Mouse (Mus musculus) kidney, postnatal 10 days (tissue): ENCODE measurements around the gene Cab39l.
"Not testable (repeated sequence)": the region's sequence is repeated elsewhere in the genome, so short reads cannot be mapped to it uniquely, and the experiment has no call there.

Experiments
- DNase-seq: peaks from one replicate; pipeline ENCODE4 v3.0.0; 2021; ENCODE audit warnings: mixed read lengths

Gene Cab39l

DNA sequence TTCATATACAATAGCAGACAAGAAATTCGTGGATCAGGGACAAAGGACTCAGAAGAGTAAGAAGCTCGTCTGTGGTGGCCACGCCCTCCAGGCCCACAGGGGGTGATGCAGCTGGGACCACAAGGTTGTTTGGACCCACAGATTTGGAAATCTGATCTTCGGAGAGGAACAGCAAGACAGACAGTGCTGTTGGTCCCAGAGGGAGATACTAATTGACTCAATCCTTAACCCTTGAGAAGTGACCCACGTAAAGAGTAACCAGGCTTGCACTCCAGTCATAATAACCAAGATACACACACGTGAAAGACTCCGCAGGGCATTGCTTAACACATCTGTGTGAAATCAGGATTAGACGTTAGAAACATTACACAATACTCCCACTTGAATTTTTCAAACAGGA, 151.1 kb downstream of the Cab39l start:
- no peak for DNase-seq

DNA sequence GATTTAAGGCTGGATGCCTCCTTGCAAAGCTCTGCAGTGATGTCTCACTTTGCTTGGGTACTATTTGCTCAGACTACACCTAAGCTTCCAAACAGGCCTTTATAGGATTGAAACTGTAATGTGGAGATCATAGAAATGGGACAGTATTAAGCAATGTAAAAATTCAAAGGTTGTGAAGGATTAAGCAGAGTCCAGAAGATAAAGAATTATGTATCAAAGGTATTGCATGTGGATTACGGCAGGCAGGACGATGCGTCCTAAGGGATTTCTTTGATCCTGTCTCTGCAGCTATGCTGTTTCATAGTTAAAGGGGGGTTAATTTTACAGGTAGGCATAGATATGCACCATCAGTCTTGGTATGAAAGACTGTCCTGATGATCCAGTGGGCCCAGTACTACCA, 151.8 kb downstream of the Cab39l start:
- DNase-seq = no peak

DNA sequence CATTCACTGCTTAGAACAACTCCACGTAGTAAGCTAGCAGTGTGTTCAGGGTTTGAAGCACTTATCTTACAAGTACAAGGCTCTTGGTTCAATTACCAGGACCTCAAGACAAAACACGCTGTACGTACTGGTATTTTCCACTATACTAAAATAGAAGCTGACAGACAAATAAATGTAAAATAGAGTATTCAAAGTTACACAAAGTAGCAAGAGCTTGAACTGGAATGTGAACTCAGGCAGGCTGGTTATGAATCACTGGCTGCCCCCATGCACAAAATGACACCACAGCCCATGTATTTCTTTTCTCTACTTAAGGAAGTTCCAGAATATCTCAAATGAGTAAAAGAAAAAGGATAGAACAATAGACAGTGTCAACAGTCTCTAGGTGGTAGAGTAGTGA, 154.2 kb downstream of the Cab39l start:
- DNase-seq = no peak

DNA sequence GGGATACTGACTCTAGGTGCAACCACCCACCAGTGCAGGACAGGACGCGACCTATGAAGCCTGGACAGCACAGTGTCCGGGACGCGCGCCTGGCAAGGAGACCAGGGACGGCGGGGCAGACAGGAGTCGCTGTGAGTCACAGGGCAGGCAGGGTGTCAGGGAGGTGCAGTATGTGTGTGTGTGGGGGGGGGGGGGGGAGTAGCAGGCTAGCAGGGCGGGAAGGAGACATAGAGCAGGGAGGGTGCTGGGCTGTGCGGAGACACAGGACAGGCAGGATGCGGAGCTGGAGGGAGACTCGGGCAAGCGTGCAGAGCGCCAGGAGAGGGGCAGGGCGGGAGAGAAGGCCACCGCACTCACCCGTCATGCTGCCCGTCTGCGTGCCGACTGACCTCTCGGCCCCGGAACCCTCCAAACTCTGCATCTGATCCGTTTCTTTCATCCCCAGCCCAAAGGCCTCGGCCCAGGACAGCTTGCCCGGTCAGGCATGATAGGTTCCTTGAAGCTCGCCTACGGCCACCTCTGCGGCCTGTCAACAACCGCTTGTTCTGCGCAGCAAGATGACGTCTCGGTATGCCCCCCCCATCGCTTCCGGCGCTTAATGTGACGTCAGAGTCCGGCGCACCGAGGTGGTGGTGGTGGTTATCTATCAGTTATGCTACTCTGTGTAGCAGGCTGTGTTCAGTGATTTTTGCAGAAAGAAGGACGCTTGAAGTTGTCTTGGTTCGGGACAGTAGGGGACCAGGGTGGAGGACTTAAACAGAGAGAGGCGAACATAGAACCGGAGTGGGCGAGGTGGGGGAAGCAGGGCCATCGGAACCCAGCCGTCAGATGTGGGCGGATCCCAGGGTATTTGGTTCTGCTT, 156.9 kb downstream of the Cab39l start, which contains the start of gene Cdadc1:
Gene Cdadc1 (minus strand): TSS at position 562 of the 862 bp plus-strand sequence.
- DNase-seq = peak; percentile 96

DNA sequence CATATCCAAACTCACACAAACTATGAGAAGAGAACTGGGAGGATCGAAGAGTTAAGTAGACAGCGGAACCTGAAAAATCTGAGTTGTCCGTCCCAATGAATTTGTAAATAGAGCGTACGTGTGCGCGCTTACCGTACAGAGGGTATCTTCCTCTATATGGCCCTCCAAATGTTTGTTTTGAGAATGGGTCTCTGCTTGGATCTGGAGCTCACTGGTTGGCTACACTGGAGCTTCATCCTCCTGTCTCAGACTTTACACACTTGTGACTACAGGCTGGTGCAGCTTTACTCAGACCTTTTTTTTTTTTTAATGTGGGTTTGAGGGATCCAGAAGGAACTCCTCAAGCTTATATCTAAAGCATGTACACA, 157.5 kb downstream of the Cab39l start:
- DNase-seq = no peak

DNA sequence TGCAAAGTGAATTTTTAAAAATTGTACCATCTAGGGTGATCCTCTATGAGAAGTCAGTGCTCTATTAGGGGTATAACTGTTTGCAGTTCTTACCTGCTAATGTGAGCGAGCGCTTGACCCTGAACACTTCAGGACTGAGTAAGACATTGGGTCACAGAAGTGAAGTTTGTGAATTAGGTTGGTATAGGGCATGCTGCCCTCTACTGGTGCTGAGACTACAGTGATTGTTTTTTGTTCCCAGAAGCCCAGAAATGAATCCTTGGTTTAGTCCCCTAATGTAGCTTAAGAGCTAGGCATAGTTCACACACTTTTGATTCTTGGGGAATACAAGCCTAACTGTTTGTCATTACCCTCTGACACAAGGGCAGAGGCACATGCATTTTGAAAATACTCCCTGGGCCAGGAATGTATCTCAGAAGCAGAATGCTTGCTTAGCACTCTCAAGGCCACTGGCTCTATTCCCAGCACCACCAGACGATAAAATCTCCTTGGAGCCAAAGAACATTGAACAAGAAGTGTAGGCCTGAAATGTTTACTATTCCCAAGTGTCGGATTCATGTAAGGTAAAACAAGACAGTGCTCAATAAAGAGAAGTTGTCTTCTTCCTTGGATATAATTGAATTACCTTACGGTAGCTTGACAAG, 163.4 kb downstream of the Cab39l start:
- DNase-seq = peak; percentile 47

DNA sequence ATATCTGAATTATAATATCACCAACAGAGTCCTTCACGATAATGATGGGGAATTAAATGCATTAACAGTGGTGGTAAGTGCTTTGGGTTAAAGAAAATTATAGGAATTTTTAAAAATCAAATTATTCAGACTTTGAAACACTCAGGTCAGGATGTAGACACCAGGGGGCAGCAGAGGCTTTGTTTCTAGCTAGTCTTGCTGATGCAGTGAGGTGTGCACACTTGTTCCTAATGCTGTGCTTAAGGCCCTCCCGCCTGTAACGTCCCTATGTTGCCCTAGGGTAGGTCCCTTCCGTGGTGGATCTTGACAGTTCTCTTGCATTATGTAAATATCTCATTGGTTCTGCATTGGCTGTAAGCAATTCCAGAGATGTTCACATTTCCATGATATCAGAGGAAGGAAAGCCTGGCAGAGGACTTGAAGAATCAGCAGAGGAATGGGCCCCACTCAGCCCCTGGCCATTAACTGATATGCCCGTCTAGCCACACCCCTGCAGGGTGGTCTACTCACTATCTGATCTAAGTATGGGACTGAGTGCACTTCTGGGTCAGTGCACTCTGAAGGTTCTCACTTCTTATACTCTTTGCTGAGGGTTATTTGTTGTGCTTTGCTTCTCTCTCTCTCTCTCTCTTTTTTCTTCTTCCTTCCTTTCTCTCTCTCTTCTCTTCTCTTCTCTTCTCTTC, 165.0 kb downstream of the Cab39l start:
- DNase-seq = peak; percentile 88

DNA sequence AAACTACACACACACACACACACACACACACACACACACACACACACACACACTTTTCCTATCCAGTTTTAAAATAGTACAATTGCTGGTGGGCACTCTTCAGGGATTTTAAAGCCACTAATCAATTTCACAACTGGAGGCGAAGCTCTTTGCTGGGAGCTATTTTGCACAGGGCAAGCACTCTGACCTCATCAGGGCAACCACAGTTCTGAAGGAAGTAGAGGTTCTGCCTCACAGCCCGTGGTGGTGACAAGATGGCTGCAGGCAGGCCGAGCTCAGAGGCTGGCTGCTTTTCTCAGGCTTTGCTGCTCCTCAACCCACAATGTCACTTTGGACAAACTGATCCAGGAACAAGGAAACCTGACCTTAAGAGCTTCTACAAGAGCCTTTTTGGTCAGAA, 166.2 kb downstream of the Cab39l start:
- no peak for DNase-seq

DNA sequence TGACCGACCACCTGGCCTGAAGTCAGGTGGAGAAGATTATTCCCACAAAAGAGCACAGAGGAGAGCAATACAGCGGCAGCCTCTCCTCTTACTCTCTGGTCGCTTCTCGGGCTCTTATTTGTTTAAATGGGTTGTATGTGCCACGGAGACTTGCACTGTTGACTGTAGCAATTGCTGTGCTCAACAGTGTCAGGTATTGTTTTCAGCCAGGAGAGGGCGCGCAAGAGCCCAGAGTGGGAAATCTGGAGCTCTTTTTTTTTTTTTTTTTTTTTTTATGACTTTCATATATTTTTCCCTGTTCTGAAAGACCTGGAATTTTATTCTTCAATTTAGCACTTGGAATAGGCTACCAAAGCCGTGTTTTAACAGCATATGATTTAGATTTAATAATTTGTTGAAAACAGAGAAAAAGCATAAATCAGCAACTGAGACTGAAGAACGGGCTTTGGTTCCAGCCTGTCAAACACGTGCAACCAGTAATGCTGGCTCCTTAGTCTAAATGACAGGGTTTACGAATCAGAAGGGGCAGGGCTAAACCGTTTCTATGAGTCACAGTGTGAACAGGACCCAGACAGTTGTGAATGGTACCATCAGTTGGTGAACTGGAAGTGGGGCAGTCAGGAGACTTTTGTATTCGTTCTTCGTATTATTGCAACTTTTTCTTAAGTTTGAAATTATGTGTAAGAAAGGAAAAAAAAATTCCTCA, 172.3 kb downstream of the Cab39l start:
- DNase-seq = peak; percentile 89

DNA sequence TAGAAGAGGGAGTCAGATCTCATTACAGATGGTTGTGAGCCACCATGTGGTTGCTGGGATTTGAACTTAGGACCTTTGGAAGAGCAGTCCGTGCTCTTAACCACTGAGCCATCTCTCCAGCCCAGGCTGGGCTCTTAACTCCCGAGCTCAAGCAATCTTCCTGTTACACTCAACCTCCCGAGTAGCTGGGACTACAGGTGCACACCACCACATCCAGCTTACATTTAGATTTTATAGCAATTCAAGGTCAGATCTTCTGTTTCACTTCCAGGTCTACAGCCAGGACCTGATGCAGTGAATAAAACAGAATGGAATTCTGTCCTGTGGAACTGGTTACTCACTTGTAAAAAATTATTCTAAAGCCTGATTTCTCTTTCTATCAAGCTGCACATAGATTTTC, 173.4 kb downstream of the Cab39l start:
- DNase-seq = not testable (repeated sequence)

DNA sequence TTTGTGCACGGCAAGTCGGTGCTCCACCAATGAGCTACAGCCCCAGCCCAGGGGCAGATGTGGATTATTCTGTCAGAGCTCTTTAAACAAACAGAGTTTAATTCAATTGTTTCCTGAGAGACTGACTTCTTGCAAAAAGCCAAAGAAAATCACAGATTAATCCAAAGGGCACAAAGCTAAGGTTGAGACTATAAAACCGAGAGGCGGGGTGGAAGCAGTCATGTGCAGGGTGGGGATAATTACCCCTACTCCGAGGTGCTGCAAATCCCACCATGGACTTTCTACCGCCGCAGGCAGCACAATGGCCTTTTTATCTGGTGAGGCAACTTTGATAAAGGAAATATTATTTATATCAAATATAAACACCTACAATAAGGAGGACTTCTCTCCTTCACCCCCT, 176.0 kb downstream of the Cab39l start:
- DNase-seq = no peak

DNA sequence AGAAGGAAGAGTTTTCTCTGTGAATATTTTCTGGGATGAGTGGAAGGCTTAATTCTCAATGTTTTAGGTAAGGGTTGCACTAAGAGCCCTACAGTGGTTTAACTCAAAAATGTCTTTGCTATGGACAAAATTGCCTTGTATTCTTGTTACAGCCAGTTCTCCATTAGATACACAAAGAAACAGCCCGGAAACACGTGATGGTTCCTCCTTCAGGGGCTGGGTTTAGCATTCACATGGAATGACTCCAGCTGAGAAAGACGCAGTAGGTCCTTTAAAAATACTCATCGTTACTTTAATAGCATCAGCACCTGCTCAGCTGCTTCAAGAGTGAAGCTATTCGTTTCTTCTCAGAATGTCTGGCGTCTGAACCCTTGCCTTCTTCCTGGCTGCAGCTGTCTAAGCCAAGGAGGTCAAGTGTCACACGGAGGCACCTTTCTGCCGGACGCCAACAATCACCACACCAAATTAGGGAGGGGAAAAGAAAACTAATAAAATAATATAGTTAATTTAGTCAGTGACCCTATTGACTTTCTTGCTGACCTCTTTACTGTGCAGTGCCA, 183.6 kb downstream of the Cab39l start:
- DNase-seq = no peak

DNA sequence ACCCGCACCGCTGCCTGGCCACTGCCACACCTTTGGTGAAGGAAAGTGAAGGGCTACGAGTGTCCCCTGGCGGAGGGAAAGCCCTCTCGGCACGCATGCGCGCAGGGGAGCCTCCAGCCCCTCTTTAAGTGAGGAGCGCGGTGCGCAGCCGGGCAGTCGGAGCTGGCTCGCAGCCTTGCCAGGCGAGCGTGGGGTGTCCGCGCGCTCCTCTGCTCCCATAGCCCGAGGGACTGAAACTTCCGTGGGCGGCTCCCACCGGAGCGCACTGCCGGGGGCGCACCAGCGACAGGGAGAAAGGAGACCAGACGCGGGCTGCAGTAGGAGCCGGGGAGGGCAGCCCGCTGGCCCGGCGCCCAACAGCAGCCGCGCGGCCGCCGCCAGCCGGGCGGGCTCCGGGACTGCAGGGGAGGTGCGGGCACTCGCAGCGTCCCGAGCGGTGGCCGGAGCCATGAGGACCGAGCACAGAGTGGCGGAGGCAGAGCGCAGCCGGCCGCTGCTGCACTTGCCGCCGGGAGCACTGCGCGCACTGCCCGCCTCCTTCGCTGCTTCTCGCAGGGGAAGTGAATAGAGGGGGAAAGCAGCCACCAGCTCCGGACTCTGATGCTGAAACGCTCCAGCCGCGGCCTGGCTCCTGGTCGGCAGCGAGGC, 184.5 kb downstream of the Cab39l start, which contains the start of gene Shisa2:
Gene Shisa2 (plus strand): TSS at position 151 of the 648 bp plus-strand sequence.
- DNase-seq = peak; percentile 90

DNA sequence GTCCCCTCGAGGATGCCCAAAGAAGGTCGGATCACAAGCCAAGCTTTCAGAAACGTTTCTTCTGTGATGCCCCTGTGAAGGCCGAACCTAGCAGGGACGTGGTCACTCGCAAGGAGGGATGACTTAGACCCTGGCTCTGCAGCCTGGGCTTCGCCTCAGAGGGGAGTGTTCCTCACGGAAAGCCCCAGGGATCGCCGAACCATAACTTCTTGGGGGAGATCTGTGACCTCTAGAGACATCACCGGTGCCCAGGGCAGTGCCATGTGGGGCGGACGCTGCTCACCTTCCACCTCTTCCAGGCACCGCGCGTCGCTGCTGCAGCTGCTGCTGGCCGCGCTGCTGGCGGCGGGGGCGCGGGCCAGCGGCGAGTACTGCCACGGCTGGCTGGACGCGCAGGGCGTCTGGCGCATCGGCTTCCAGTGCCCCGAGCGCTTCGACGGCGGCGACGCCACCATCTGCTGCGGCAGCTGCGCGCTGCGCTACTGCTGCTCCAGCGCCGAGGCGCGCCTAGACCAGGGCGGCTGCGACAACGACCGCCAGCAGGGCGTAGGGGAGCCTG, 185.1 kb downstream of the Cab39l start:
- DNase-seq = peak; percentile 65

DNA sequence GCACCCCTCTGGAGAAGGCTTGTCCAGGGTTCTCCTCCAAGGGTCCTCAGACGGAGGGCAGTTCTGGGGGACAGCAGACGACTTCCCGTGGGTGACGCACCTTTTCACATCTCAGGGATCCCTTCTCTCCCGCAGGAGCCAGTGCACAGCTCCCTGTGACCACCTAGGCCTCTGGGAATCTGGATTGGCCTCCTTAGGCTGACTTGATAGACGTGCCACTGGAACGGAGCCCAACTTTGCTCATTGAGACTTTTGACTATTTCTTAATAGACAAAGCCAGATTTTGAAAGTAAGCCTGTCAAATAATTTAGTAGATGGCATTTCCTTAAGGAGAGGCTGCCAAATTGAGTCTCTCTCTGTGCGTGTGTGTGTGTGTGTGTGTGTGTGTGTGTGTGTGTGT, 185.9 kb downstream of the Cab39l start:
- peak; percentile 58 for DNase-seq

DNA sequence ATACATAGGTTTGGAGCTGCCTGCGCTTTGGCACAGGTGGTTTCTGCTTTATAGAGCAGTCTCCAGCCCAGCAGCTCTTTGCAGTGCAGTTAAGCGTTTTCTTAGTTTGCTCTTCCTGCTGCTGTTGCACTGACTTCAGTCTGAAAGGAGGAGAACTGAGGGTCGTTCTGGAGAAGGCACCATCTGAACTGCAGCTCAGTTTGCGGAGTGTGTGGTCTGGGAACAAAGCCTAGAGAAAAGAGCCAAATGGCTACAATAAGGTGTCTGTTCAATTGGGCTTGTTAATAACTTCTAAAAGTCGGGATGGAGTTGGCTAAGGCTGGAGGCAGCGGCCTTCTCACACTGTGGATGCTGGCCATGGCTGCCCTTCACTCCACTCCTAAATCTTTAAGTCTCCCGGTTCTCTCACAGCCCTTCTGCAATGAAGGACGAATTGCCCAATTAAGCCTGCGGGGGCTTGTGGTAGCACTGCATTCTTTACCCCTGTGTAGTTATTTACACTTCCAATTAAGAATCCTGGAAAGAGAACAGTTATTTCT, 186.4 kb downstream of the Cab39l start:
- DNase-seq = peak; percentile 12

DNA sequence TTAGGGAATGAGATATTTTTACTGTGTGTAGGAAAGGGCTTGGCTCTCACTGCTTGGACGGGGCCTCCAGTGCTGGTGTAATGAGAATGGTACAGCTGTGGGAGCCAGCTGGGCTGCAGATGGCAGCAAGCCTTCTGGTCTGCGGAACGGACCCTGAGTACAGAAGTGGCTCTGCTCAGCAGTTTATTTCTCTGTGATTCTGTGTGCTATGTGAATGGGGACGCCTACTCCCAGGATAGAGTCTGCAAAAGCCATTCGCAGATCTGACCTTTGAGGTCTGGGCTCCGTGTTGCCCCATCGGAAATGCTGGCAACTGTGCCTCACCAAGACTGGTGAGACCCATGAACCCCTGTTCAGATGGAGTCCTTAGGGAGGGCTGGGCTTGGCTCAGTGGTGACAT, 187.1 kb downstream of the Cab39l start:
- peak; percentile 58 for DNase-seq

DNA sequence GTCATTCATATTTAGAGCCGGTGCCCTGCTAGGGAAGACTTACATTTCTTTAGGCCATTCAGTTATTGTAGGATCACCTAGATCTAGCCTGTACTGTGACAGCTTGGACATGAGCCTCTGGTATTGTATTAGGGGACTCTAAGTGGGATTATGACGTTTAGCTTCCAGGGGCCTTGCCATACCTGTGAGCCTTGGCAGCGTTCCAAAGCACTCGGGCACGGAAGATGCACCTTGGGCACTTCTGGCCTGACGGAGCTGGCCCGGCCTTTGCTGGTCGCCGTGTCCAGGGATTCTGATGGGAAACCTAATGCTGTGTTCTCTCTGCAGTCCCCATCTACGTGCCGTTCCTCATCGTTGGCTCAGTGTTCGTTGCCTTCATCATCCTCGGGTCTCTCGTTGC, 188.5 kb downstream of the Cab39l start:
- DNase-seq = peak; percentile 35

DNA sequence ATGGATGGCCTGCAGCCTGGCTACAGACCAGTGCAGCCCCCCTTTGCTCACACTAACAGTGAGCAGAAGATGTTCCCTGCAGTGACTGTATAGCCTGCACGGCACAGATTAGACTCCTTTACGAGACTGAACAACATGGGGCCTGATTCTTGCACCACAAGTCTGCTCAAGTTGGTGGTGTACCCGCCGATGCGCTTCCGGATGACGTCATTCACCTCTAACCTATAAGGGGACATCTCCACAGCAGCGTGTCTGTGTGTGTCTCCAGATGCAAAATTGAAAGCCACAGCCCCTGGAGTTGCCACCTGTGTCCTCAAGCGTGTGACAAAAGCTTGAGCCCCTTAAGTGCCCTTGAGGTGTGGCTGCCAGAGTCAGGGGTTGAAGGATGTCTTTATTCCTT, 189.3 kb downstream of the Cab39l start:
- no peak for DNase-seq

DNA sequence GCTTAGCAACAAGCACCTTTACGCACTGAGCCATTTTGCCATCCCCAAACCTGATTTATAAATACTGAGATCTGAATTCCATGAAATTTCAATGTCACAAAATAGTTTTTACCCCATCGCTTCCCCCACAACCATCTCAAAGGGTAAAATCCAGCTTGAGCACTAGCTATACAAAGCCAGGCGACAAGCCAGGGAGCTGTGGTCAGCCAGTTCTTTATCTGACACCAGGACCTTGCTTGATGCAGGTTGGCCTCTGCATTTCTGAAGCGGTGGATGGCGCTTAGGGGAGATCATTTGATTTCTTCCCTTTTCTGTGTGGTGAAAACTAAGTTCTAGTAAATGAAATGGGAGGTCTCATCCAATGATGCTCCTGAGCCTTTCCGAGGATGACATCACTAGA, 191.3 kb downstream of the Cab39l start:
- no peak for DNase-seq

DNA sequence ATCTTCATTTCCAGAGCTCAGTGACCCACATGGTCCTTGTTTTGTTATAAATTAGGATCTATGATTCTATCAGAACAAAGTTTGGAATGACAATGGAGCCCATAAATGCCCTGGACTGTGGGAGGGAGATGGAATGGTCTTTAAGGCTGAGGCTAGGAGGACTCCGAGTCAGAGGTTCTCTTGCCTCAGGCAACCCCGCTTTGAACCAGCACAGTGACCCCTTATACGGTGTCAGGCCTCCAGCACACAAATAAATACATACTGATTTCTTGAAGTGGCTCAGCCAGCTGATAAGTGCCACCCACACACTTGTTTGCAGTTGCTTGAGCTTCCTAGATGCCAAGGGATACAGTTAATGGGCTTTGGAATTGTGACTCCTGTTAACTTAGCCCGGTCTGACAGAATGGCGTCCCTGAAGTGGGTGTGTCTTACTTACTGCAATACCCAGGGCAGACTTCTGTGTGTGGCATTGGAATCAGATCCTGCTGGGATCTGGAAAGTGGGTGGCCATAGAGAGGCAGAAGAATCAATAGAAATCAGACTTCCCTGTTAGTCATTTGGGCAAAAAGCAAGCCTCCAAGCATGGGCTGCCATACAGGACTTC, 192.6 kb downstream of the Cab39l start:
- DNase-seq = no peak
